Mouse (Mus musculus) C2C12 (cell line): ENCODE data around the gene B4galnt1.

Source experiments
- CTCF ChIP-seq: IDR thresholded peaks from one replicate; pipeline ENCODE4 v1.5.1; 2011; ENCODE audit not compliant: control insufficient read depth, insufficient read depth, insufficient read length
- FOSL1 ChIP-seq: IDR thresholded peaks from one replicate; pipeline ENCODE4 v1.8.0; 2011; ENCODE audit warnings: mild to moderate bottlenecking, low read length; ENCODE audit not compliant: poor library complexity, insufficient read depth, severe bottlenecking
- USF1 ChIP-seq: IDR thresholded peaks from one replicate; pipeline ENCODE4 v1.6.1; 2011; ENCODE audit warnings: low read depth, mild to moderate bottlenecking, control low read depth, moderate library complexity

DNA sequence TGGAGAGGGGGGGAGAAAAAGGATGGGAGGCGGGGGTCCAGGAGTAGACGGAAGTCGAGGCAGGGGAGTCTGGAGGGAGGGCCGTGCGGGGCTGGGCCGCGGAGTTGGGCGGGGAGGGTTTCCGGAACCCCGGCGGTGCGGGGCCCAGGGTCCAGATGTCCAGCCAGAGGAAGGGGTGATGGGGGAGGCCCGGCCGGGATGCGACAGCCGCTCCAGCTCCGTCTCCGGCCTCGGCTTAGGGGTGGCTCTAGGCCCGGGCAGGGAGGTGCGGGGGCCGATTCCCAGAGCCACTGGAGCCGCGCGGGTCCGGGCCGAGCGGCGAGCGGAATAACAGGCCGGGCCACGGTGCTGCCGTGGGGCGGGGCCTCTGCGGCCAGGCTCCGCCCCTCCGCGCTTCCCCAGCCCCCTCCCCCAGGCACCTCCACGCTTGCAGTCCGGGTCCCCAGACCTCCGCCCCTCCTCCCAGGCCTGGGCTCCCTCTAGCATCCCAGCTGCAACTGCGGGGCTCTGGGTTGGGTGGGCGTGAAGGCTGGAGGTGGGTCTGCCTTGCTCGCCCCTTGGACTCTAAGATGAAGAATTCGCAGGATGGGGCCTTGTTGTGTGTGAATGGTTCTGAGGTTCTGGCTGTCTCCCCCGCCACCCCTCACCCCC, 23.6 kb downstream of the B4galnt1 start:
- no peak for TF ChIP-seq CTCF
- no peak for TF ChIP-seq USF1
- no peak for TF ChIP-seq FOSL1
